Mouse (Mus musculus) MEL (cell line): ENCODE measurements around the gene Frat1.

Source experiments
- CTCF ChIP-seq, 3 experiments: IDR thresholded peaks in 2 of 3; conservative IDR thresholded peaks in 1 of 3; 2 replicates each; pipeline ENCODE4 v1.5.1; 2011 to 2012; ENCODE audit warnings: low read length in 3 of 3, low read depth in 2 of 3, mild to moderate bottlenecking in 2 of 3, improper control_type of control experiment in 1 of 3, inconsistent platforms in 1 of 3, mixed read lengths in 1 of 3, moderate library complexity in 1 of 3; ENCODE audit not compliant: control insufficient read depth in 1 of 3, insufficient read depth in 1 of 3, poor library complexity in 1 of 3, severe bottlenecking in 1 of 3
- EP300 ChIP-seq, 2 experiments: IDR thresholded peaks; 2 replicates each; pipeline ENCODE4 v1.6.1; 2011; ENCODE audit warnings: improper control_type of control experiment in 2 of 2, low read length in 2 of 2, low read depth in 1 of 2, mild to moderate bottlenecking in 1 of 2
- KAT2A ChIP-seq: conservative IDR thresholded peaks from 2 replicates; pipeline ENCODE4 v1.6.1; 2012; ENCODE audit warnings: low read depth, low read length, improper control_type of control experiment, inconsistent platforms
- MEF2A ChIP-seq: IDR thresholded peaks from 2 replicates; pipeline ENCODE4 v1.6.1; 2014; ENCODE audit warnings: low read depth, mild to moderate bottlenecking, inconsistent platforms, low read length, improper control_type of control experiment; ENCODE audit not compliant: poor library complexity, insufficient replicate concordance, severe bottlenecking; ENCODE audit errors: extremely low read depth
- NELFE ChIP-seq: IDR thresholded peaks from 2 replicates; pipeline ENCODE4 v1.6.1; 2011; ENCODE audit warnings: low read depth, low read length, improper control_type of control experiment
- UBTF ChIP-seq: IDR thresholded peaks from 2 replicates; pipeline ENCODE4 v1.6.1; 2012; ENCODE audit warnings: low read depth, mild to moderate bottlenecking, inconsistent platforms, low read length, improper control_type of control experiment, moderate library complexity, borderline replicate concordance; ENCODE audit not compliant: insufficient read depth
- USF1 ChIP-seq: IDR thresholded peaks from 2 replicates; pipeline ENCODE4 v1.6.1; 2014; ENCODE audit warnings: low read depth, mild to moderate bottlenecking, inconsistent platforms, low read length, improper control_type of control experiment, moderate library complexity

GRCm38 (mm10) chr19:41794017-41794416 lies 35.8 kb upstream of the Frat1 start:
- TF ChIP-seq CTCF (IDR thresholded peaks at IDR 0.05 in 2 of 3, conservative IDR thresholded peaks at IDR 0.05 in 1 of 3; ENCODE audit: control insufficient read depth in 1 of 3, insufficient read depth in 1 of 3, low read depth in 2 of 3, low read length in 3 of 3, poor library complexity in 1 of 3, severe bottlenecking in 1 of 3) (no peak), KAT2A (no peak), NELFE (no peak), UBTF (no peak), USF1 (no peak), EP300 (IDR thresholded peaks at IDR 0.05; ENCODE audit: low read depth in 1 of 2, low read length in 2 of 2) (no peak), MEF2A (no peak)
